Mouse (Mus musculus) testis, adult 2 months (tissue): ENCODE data around the gene Tubgcp2.

Experiments
- CTCF ChIP-seq: fragments of 200-500 bp; IDR thresholded peaks from 2 replicates; pipeline ENCODE4 v1.5.1; 2012; ENCODE audit warnings: low read depth, mild to moderate bottlenecking, inconsistent platforms, low read length, moderate library complexity; ENCODE audit not compliant: control insufficient read depth, insufficient read depth, insufficient replicate concordance
- POLR2A ChIP-seq: fragments of 200-500 bp; IDR thresholded peaks from 2 replicates; pipeline ENCODE4 v1.6.1; 2012; ENCODE audit warnings: low read depth, mild to moderate bottlenecking, inconsistent platforms, low read length, moderate library complexity; ENCODE audit not compliant: control insufficient read depth

- no peak for TF ChIP-seq CTCF
- no peak for TF ChIP-seq POLR2A
Observed at GRCm38 (mm10) chr7:140031771-140032170, 4.7 kb downstream of the Tubgcp2 start.
